Mouse (Mus musculus) spleen, adult 2 months (tissue): Measurements from ENCODE around the gene Eras. TPM values are rescaled to one million over a fixed set of nuclear protein-coding genes. Genes with fewer than 3 reads are reported as not detected.
"Not testable (repeated sequence)": the region's sequence is repeated elsewhere in the genome, so short reads cannot be mapped to it uniquely, and the experiment has no call there.

Source experiments
- DNase-seq, 2 experiments: peaks; one replicate each; pipeline versions ENCODE4 v3.0.0 to v3.0.0-alpha.2; 2012 to 2021; ENCODE audit warnings: low spot score in 2 of 2, low read depth in 1 of 2
- H3K27ac ChIP-seq: fragments of 200-500 bp; 2 replicates; pipeline ENCODE4 v1.5.1; 2012; ENCODE audit warnings: low read length, inconsistent platforms; ENCODE audit not compliant: insufficient read depth
- H3K27me3 ChIP-seq: fragments of 200-500 bp; 2 replicates; pipeline ENCODE4 v1.6.1; 2012; ENCODE audit warnings: mild to moderate bottlenecking, moderate library complexity, low read length, inconsistent platforms; ENCODE audit not compliant: control insufficient read depth, insufficient read depth
- H3K36me3 ChIP-seq: fragments of 200-500 bp; 2 replicates; pipeline ENCODE4 v1.6.1; 2012; ENCODE audit warnings: mild to moderate bottlenecking, low read length, inconsistent platforms; ENCODE audit not compliant: control insufficient read depth, insufficient read depth
- H3K4me1 ChIP-seq: fragments of 200-500 bp; 2 replicates; pipeline ENCODE4 v1.6.1; 2011; ENCODE audit warnings: inconsistent platforms; ENCODE audit not compliant: control insufficient read depth, insufficient read depth, insufficient read length
- H3K4me3 ChIP-seq: fragments of 200-500 bp; 2 replicates; pipeline ENCODE4 v1.5.1; 2011; ENCODE audit warnings: mild to moderate bottlenecking, inconsistent platforms; ENCODE audit not compliant: insufficient read depth, insufficient read length; ENCODE audit errors: extremely low read depth
- CTCF ChIP-seq: fragments of 200-500 bp; IDR thresholded peaks from 2 replicates; pipeline ENCODE4 v1.5.1; 2011; ENCODE audit warnings: mild to moderate bottlenecking, inconsistent platforms; ENCODE audit not compliant: insufficient read depth, insufficient read length, insufficient replicate concordance; ENCODE audit errors: extremely low read depth
- POLR2A ChIP-seq: fragments of 200-500 bp; IDR thresholded peaks from 2 replicates; pipeline ENCODE4 v1.6.1; 2011; ENCODE audit warnings: low read depth, low read length, inconsistent platforms
- WGBS: fragments of 180-500 bp; shearing (Covaris S2); methylation state at CpG from one replicate; pipeline ENCODE4 v1.1.7; 2018; 5-methylcytosine and 5-hydroxymethylcytosine counted together
- polyA plus RNA-seq: library from polyadenylated mRNA; depleted of rRNA; stranded (reverse); fragments of >200 nt; gene quantifications from 2 replicates; pipeline ENCODE4 v1.2.3, GENCODE M21; 2012

Eras gene
- polyA plus RNA-seq, 1 experiment, result not detected

- Histone ChIP-seq H3K36me3 (peaks cover 3% of the 10 kb centered on the region), H3K27ac (no peak overlapping the region), H3K4me1 (no peaks in the 10 kb centered on the region), H3K4me3 (no peak overlapping the region), H3K27me3 (no peaks in the 10 kb centered on the region)
- WGBS, result 74% methylated on average over 6 of the region's 6 CpGs
- TF ChIP-seq CTCF, result no peak
- no peak for TF ChIP-seq POLR2A
- no peak for DNase-seq
Observed at GRCm38 (mm10) chrX:7910473-7910872, 17.9 kb downstream of the Eras start.

- not testable (repeated sequence) for H3K27ac ChIP-seq
- WGBS, result 85% methylated on average over 4 of the region's 4 CpGs
Observed at GRCm38 (mm10) chrX:7909242-7909641, 19.2 kb downstream of the Eras start, which contains the start of gene Gm10490. Gm10490 (plus strand) TSS chrX:7909542.

GRCm38 (mm10) chrX:7907735-7908134 is 20.7 kb downstream of the Eras start, which contains the start of gene Gm10491:
Gm10491 (minus strand) TSS chrX:7907835.
- no peaks in the 10 kb centered on the region for H3K27me3 ChIP-seq
- DNase-seq, result no peak
- 87% methylated on average over 5 of the region's 5 CpGs for WGBS
- no peak within 1 kb of the TSS for H3K27ac ChIP-seq
- TF ChIP-seq CTCF (no peak), POLR2A (no peak)
- H3K4me1 ChIP-seq, result no peaks in the 10 kb centered on the region
- no peak within 1 kb of the TSS for H3K4me3 ChIP-seq
- peaks cover 3% of the 10 kb centered on the region for H3K36me3 ChIP-seq

More at GRCm38 (mm10) chrX:7909242-7909641, 19.2 kb downstream of the Eras start, which contains the start of gene Gm10490:
- not testable (repeated sequence) for H3K4me3 ChIP-seq, H3K27me3 ChIP-seq, DNase-seq, H3K36me3 ChIP-seq, H3K4me1 ChIP-seq

- Histone ChIP-seq H3K4me3 (no peak overlapping the region), H3K4me1 (no peaks in the 10 kb centered on the region), H3K36me3 (peaks cover 3% of the 10 kb centered on the region), H3K27ac (no peak overlapping the region), H3K27me3 (no peaks in the 10 kb centered on the region)
- 92% methylated on average over 5 of the region's 5 CpGs for WGBS
- no peak for DNase-seq
- no peak for TF ChIP-seq POLR2A
- TF ChIP-seq CTCF, result no peak
Observed at GRCm38 (mm10) chrX:7904441-7904840, 24.0 kb downstream of the Eras start.

- WGBS, result 21% methylated on average over 62 of the region's 62 CpGs
- peak; percentile 85 to 89 for DNase-seq
- Histone ChIP-seq H3K27ac (peak within 1 kb of the TSS; percentile 96), H3K27me3 (no peaks in the 10 kb centered on the region), H3K4me3 (peak within 1 kb of the TSS; percentile 82), H3K4me1 (no peaks in the 10 kb centered on the region), H3K36me3 (peaks cover 6% of the 10 kb centered on the region)
- TF ChIP-seq CTCF, result no peak
- peak; percentile 7; the same call in 1 of the 2 replicates for TF ChIP-seq POLR2A
Observed at GRCm38 (mm10) chrX:7898880-7899874, 29.2 kb downstream of the Eras start, which contains the start of the genes Pqbp1 and Timm17b. Pqbp1 (minus strand) TSS chrX:7899269. Timm17b (plus strand) TSS chrX:7899357.

GRCm38 (mm10) chrX:7898211-7898610 is 30.2 kb downstream of the Eras start:
- H3K27ac ChIP-seq, result peak overlapping the region; percentile 92
- DNase-seq, result peak in 1 of 2 experiments; percentile 30
- WGBS, result 22% methylated on average over 13 of the region's 13 CpGs
- peak overlapping the region; percentile 82 for H3K4me3 ChIP-seq
- H3K27me3 ChIP-seq, result no peaks in the 10 kb centered on the region
- peaks cover 9% of the 10 kb centered on the region for H3K36me3 ChIP-seq
- no peaks in the 10 kb centered on the region for H3K4me1 ChIP-seq
- TF ChIP-seq CTCF (no peak), POLR2A (no peak)
